Mouse (Mus musculus): Measurements from ENCODE around the gene Fras1.

GRCm38 (mm10) chr5:96437870-96438269 is 64.1 kb downstream of the Fras1 start:
- TF ChIP-seq GATA1 (IDR thresholded peaks at IDR 0.05; ENCODE audit: low read length) (no peak), TAL1 (IDR thresholded peaks at IDR 0.05; ENCODE audit: low read length) (no peak)

Data from erythroblast, embryonic 14.5 days (primary cell).